Mouse (Mus musculus) spleen, postnatal 36 days (tissue): ENCODE measurements at regions not wholly inside any gene's neighbourhood (a gene's known extent, or its start where the extent isn't known, plus 50 kb on each side); places are given as distances from the start of the nearest gene placed in this dataset.
A peak's percentile ranks its signal among the peaks of the same experiment; 100 is the strongest.

ENCODE experiments used
- DNase-seq, 2 experiments: peaks; one replicate each; pipeline ENCODE4 v3.0.0; 2022; ENCODE audit warnings: low spot score in 2 of 2, mixed read lengths in 1 of 2

DNA sequence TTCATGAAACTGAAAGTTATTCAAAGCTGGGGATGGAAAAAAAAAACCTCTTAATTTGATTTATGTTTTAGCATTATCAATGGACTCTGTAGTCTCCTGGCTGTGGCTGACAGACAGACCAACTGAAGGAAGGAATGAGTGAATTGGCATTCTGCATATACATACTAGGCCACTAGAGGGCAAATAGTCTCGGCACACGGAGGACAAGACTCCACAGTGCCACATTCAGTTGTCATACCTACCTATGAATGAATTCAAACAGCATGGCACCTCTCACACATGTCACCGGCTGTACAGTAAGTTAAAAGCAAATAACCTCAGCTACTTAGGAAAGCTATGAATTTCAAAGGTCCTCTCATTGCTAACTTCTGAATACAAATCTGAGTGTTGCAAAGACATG is 200.5 kb downstream of the Rab11fip2 start:
- peak in 1 of 2 experiments; percentile 2 for DNase-seq

DNA sequence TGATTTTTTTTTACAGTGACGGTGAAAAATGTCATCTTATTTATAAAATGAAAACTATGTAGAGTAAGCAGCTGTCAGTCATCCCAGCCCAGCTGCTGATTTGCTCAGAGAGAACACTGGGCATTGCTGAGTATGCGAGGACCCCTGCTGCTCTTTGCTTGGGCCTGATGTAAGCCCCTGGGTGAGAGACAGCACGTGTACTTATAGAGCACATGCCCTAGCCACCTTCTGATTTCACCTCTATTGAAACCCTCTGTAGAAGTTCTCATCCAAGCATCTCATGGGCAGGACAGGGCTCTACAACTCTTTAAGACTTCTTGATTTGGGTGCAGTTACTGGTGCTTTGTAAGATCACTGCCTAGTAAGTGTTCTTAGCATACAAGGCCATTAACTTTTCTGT is 182.2 kb downstream of the Rab11fip2 start:
- DNase-seq, result no peak

DNA sequence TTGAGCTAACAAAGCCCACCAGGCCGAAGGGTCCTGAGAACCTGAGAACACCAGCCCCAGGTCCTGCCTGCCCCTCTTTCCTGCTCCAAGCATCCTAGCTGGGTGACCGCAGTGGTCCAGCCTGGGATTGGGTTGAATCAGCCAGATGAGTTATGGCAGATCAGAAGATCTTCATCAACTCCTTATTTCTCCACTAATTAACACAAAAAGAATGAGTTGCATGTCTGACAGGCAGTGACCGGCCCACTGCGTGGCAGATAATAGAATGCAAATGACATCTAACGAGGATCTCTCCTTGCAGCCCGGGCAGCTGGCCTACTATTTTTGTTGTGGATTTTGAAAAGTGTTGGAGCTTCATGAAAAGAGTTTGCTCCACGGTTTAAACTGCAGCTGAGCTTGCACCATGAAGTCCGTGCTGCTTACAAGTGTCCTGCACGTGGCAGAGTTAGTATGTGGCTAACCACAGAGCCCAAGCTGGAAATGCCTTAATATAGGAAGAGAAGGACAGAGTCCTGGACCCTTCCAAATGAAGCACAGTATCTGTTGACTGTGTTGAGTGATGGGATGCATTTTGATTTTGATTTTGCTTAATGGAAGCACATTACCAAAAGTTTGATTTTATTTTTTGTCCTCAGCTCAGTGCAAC is 158.9 kb downstream of the Rab11fip2 start:
- DNase-seq, result no peak

DNA sequence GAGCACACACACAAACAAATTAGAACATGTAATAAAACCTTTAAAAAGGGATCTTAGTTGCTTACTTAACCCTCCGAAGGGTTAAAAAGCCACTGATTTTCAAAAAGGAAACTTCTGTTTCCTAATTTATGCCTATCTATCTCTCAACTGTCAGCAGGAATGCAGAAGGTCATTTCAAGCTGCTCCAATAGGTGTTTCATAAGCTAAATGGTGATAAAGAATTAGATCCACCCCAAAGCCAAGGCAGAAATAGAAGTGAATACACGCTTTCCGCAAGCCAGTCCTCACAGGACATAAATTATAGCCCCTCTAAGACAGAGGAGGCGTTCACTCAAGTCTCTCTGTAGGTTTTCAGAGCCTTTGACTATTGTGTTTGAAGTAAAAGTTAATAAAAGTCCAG is 112.2 kb downstream of the Rab11fip2 start:
- no peak for DNase-seq

DNA sequence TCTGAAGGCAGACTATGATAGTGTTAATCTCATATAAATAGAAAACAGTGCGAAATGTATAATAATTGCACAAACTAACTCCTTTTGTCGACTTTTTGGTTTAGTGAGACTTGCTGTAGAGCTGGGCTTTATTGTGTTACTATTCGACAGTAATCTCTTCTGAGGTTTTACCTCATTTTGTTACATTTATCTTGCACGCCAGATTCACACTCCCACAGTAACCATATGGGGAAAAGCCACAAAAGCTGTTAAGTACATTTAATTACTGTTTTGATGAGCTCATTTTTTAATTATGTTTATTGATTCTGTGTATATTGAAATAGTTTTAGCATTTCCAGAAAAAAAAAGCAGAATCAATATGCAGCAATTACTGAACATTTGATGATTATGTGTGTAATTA is 106.3 kb downstream of the Rab11fip2 start:
- DNase-seq, result no peak

DNA sequence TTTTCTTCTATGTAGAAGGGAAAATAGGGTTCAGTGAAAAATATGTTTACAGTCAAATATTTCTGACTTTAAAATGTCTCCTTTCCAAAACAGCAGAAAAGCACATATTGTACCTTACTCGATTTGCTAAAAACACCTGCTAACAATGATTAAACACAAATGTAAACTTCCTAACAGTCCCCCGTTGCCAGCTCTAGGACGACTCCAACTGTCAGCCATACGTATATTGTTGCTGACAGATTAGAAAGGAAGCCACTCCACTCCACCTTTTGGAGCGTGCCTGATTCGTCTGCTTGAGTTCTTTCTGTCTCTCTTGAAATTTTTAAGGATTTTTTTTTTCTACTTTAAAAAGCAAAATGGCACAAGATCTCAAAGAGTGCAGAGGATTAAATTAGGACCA is 105.8 kb downstream of the Rab11fip2 start:
- no peak for DNase-seq

DNA sequence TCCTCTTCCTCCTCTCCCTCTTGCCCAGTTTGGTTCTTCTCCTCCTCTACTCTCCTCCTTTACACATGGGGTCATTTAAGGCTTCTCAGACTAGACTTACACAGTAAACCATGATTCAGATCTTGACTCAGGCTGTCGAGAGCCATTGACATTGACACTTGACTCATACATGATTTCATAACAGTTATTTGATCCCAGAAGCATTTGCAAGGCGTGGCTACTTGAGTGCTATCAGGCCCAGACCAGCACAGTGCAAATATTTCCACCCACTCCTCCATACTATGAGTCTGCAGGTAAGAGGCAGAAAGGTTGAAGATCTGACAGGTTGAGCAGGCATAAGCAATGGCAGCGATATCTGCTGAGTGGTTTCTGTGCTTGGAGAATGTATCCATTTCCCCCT is 99.2 kb downstream of the Rab11fip2 start:
- DNase-seq, result no peak

DNA sequence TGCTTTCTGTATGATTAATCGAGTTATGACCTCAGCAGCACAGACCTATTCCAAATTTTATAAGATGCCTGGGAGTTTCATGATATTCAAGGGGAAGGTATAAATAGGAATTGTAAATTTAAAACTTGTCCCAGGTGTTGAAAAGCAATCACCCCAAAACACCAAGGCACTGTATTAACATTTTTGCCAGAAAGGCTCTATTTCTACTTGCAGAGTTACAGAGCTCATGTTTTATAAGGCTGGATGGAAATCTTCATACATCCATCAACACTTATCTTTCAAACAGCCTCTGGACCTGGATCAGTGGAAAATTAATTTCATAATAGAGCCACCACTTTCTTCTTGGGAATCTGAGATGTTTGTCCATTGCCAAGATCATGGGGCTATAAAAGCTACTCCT is 96.6 kb downstream of the Rab11fip2 start:
- DNase-seq, result no peak

DNA sequence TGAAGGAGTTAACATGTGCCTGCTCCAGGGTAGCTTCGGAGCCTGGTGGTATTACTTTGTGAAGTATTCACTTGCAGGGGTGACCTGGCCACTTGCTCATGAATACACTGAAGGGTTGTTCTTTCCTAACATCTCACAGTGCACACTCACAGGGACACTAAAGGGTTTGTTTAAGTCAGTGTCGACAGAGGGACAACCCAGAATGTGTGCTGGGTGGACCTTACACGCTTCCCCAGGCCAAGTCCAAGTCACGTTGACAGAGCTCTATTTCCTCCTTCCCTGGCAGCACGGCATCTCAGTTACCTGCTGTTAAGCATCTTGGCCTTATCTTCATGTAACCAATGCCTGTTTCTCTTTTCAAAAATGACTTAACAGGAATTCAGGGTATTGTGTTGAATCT is 92.8 kb downstream of the Rab11fip2 start:
- no peak for DNase-seq

DNA sequence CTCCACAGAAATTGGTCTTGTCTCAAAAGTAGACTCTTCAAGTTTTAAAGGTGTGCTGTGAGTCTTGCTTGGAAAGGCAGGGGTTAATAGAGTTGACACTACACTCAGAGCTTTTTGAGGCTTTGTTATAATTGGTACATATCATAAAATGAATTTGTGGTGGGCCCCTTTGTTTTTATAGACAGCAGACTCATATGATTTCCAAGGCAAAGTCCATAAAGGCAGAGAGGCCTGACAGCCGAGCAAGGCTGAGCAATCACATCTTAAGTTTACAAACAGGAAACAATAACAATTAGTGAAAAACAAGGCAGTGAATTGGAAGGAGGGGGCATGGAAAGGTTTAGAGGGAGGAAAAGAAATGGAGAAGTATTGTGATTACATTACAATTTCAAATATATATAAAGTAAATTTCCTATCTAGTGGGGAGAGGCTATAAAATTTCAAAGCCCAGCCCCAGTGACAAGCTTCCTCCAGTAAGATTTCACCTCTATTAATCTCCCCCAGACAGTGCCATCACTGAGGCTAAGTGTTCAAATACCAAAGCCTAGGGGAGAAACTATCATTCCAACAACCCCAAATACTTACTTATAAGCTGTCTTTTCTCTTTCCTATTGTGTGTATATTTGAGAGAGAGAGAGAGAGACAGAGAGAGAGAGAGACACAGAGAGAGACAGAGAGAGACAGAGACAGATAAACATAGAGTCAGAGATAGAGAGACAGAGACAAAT is 91.3 kb downstream of the Rab11fip2 start:
- DNase-seq, result no peak
